Mouse (Mus musculus): ENCODE data around the gene Xbp1.

Xbp1 gene

GRCm38 (mm10) chr11:5571856-5572255 is 51.4 kb downstream of the Xbp1 start:
- DNase-seq (ENCODE audit: low spot score in 2 of 2) = no peak

DNA sequence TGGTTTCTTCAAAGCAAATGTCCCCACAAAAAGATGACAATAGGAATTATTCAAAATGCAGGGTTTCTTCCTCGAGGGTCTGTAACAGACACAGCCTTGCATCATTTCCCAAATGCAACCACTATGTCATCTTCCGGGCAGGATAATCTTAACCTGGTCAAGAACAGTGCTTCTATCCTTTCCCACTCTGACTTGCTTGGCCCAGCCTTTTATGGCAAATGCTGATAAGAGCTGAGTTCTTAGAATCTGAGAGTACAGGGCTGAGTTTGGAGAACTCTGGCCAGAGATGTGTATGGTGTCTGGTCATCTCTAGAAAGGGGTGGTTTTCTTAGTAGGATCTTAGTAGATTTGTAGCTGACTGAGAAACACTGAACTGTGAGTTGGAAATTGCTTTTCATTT is 53.4 kb downstream of the Xbp1 start:
- DNase-seq (ENCODE audit: low spot score in 2 of 2) = no peak

- no peak for DNase-seq (ENCODE audit: low spot score in 2 of 2)
Observed at GRCm38 (mm10) chr11:5575046-5575445, 54.6 kb downstream of the Xbp1 start.

All from natural killer cell, adult 2 months (primary cell).